Mouse (Mus musculus): ENCODE data around the gene Serpina3c. TPM values are rescaled to one million over a fixed set of nuclear protein-coding genes. Genes with fewer than 3 reads are reported as not detected.

The Serpina3c gene
- polyA plus RNA-seq (2012; rRNA removed), result 4.5 and 5.4 TPM in 2 replicates

GRCm38 (mm10) chr12:104153656-104154055 is at the start of gene Serpina3c:
Gene Serpina3c (minus strand): TSS chr12:104153870.
- DNase-seq (ENCODE audit: low spot score), result no peak

- no peak for DNase-seq (ENCODE audit: low spot score)
Measured at GRCm38 (mm10) chr12:104190852-104191251, 37.2 kb upstream of the Serpina3c start.

GRCm38 (mm10) chr12:104189246-104189645 is 35.6 kb upstream of the Serpina3c start:
- no peak for DNase-seq (ENCODE audit: low spot score)

GRCm38 (mm10) chr12:104186041-104186581 is 32.4 kb upstream of the Serpina3c start:
- no peak for DNase-seq (ENCODE audit: low spot score)

- DNase-seq (ENCODE audit: low spot score), result no peak
Measured at GRCm38 (mm10) chr12:104185046-104185445, 31.4 kb upstream of the Serpina3c start.

- no peak for DNase-seq (ENCODE audit: low spot score)
Measured at GRCm38 (mm10) chr12:104178987-104179386, 25.3 kb upstream of the Serpina3c start.

GRCm38 (mm10) chr12:104178577-104178976 is 24.9 kb upstream of the Serpina3c start:
- DNase-seq (ENCODE audit: low spot score), result no peak

GRCm38 (mm10) chr12:104175636-104176035 is 22.0 kb upstream of the Serpina3c start:
- DNase-seq (ENCODE audit: low spot score), result no peak

- DNase-seq (ENCODE audit: low spot score), result no peak
Measured at GRCm38 (mm10) chr12:104174747-104175146, 21.1 kb upstream of the Serpina3c start.

GRCm38 (mm10) chr12:104153041-104153645 is 527 bp downstream of the Serpina3c start:
- DNase-seq (ENCODE audit: low spot score), result no peak

- DNase-seq (ENCODE audit: low spot score), result no peak
Measured at GRCm38 (mm10) chr12:104151989-104152388, 1.7 kb downstream of the Serpina3c start.

- no peak for DNase-seq (ENCODE audit: low spot score)
Measured at GRCm38 (mm10) chr12:104145571-104145970, 8.1 kb downstream of the Serpina3c start.

GRCm38 (mm10) chr12:104143286-104143685 is 10.4 kb downstream of the Serpina3c start:
- no peak for DNase-seq (ENCODE audit: low spot score)

GRCm38 (mm10) chr12:104142427-104142826 is 11.2 kb downstream of the Serpina3c start:
- no peak for DNase-seq (ENCODE audit: low spot score)

- DNase-seq (ENCODE audit: low spot score), result no peak
Measured at GRCm38 (mm10) chr12:104141506-104141905, 12.2 kb downstream of the Serpina3c start.

- no peak for DNase-seq (ENCODE audit: low spot score)
Measured at GRCm38 (mm10) chr12:104140543-104141103, 13.0 kb downstream of the Serpina3c start.

GRCm38 (mm10) chr12:104138216-104138615 is 15.5 kb downstream of the Serpina3c start:
- no peak for DNase-seq (ENCODE audit: low spot score)

GRCm38 (mm10) chr12:104131041-104131440 is 22.6 kb downstream of the Serpina3c start:
- no peak for DNase-seq (ENCODE audit: low spot score)

GRCm38 (mm10) chr12:104127696-104128095 is 26.0 kb downstream of the Serpina3c start, which contains the start of gene Serpina3b:
Gene Serpina3b (plus strand): TSS chr12:104127996.
- no peak for DNase-seq (ENCODE audit: low spot score)

GRCm38 (mm10) chr12:104125021-104125560 is 28.6 kb downstream of the Serpina3c start:
- no peak for DNase-seq (ENCODE audit: low spot score)

GRCm38 (mm10) chr12:104123996-104124395 is 29.7 kb downstream of the Serpina3c start:
- no peak for DNase-seq (ENCODE audit: low spot score)

- no peak for DNase-seq (ENCODE audit: low spot score)
Measured at GRCm38 (mm10) chr12:104123097-104123496, 30.6 kb downstream of the Serpina3c start.

Measured in urinary bladder, adult 2 months (tissue).